Mouse (Mus musculus): ENCODE data around the gene E330021D16Rik.

GRCm38 (mm10) chr6:136413856-136414362 lies 1.5 kb downstream of the E330021D16Rik start:
- TF ChIP-seq CHD2 (IDR thresholded peaks at IDR 0.05; ENCODE audit: low read depth, low read length), result no peak
- no peak for TF ChIP-seq HCFC1 (IDR thresholded peaks at IDR 0.05; ENCODE audit: borderline replicate concordance, insufficient read depth, low read length)
- TF ChIP-seq ZC3H11A (IDR thresholded peaks at IDR 0.05; ENCODE audit: borderline replicate concordance, low read depth, low read length), result no peak
